Mouse (Mus musculus): ENCODE measurements around the gene E130311K13Rik. TPM values are rescaled to one million over a fixed set of nuclear protein-coding genes. Genes with fewer than 3 reads are reported as not detected.

The E130311K13Rik gene
- polyA plus RNA-seq (2015; fragmentation: Nextera tagmentation; extraction: Ambion mirVana): 3.4 and 3.7 TPM in 2 replicates

- H3K4me2 ChIP-seq (replicated peaks; ENCODE audit: low read depth): peak within 1 kb of the TSS; percentile 81
- H3K9me3 ChIP-seq (ENCODE audit: control insufficient read depth): no peaks in the 10 kb centered on the region
- no peaks in the 10 kb centered on the region for H3K4me1 ChIP-seq (replicated peaks; ENCODE audit: control insufficient read depth, insufficient read depth, low read length)
- peak within 1 kb of the TSS; percentile 77 for H3K9ac ChIP-seq (ENCODE audit: low read depth, low read length)
- TF ChIP-seq CTCF (IDR thresholded peaks at IDR 0.05; ENCODE audit: low read depth): peak; percentile 98
- peak within 1 kb of the TSS; percentile 66 for H3K27ac ChIP-seq (ENCODE audit: low read depth, low read length)
- H3K4me3 ChIP-seq (ENCODE audit: low read depth, low read length): peak within 1 kb of the TSS; percentile 73
- peak; percentile 95 for ATAC-seq
- no peaks in the 10 kb centered on the region for H3K36me3 ChIP-seq (ENCODE audit: control insufficient read depth, insufficient read depth)
- H3K27me3 ChIP-seq (replicated peaks; ENCODE audit: control insufficient read depth, insufficient read depth, low read length): no peaks in the 10 kb centered on the region
- WGBS: 5% methylated on average over 48 of the region's 48 CpGs
Observed at GRCm38 (mm10) chr3:63928878-63929859, at the start of gene E130311K13Rik. Gene E130311K13Rik (minus strand): TSS chr3:63929472.

GRCm38 (mm10) chr3:63977895-63978294 is 48.6 kb upstream of the E130311K13Rik start:
- ATAC-seq: no peak
- peaks cover 17% of the 10 kb centered on the region for H3K36me3 ChIP-seq (ENCODE audit: control insufficient read depth, insufficient read depth)
- WGBS: 75% methylated on average over 4 of the region's 4 CpGs
- no peak overlapping the region for H3K27ac ChIP-seq (ENCODE audit: low read depth, low read length)
- no peaks in the 10 kb centered on the region for H3K4me1 ChIP-seq (replicated peaks; ENCODE audit: control insufficient read depth, insufficient read depth, low read length)
- no peak overlapping the region for H3K4me3 ChIP-seq (ENCODE audit: low read depth, low read length)
- no peaks in the 10 kb centered on the region for H3K27me3 ChIP-seq (replicated peaks; ENCODE audit: control insufficient read depth, insufficient read depth, low read length)
- no peak overlapping the region for H3K9ac ChIP-seq (ENCODE audit: low read depth, low read length)
- H3K9me3 ChIP-seq (ENCODE audit: control insufficient read depth): no peaks in the 10 kb centered on the region
- H3K4me2 ChIP-seq (replicated peaks; ENCODE audit: low read depth): no peak overlapping the region
- TF ChIP-seq CTCF (IDR thresholded peaks at IDR 0.05; ENCODE audit: low read depth): no peak

DNA sequence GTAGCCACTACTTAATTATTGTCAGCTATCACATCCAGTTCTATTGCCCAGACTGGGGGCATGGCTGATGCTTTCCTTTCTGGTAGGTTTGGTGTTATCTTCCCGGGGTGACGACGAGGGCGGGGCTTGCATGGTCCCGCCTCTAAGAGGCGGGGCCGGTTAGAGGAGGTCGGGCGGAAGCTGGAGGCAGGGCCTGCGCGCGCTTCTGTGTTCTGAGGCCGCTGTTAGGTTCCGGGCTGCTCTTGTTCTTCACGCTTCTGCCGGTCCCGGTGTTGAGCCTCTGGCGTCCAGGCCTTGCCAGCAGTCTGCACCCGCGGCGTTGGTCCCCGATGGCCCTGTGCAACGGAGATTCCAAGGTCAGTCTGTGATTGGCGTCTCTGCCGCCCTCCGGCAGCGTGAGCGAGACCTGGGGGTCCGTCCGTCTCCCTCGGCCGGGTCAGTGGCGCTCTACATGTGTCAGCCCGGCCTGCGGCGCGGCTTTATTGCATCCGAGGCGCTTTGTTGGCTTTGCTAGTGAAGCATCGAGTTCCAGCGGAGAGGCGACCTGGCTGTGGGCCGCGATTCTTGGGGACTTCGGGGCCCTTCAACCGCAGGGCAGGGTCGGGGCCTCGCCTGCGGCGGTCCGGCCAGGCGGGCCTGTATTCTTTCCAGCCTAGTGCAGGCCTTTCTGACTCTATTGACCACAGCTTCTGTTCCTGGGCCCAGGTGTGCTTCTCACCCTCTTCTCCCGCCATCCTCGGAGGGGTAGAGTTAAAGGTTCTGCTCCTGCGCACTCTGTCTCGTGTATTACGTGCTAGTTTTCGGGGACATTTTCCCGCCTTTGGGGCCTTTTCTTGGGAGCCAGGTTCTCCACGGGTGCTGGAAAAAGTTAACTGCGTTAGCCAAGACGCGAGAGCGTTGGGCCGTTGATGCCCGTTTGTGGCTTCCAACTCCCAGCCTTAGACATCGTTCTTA is 47.0 kb upstream of the E130311K13Rik start, which contains the start of gene Gmps:
Gmps (plus strand) TSS at position 152 of the 954 bp plus-strand sequence.
- ATAC-seq: peak; percentile 98
- TF ChIP-seq CTCF (IDR thresholded peaks at IDR 0.05; ENCODE audit: low read depth): no peak
- Histone ChIP-seq H3K27ac (ENCODE audit: low read depth, low read length) (peak within 1 kb of the TSS; percentile 89), H3K27me3 (replicated peaks; ENCODE audit: control insufficient read depth, insufficient read depth, low read length) (no peaks in the 10 kb centered on the region), H3K9me3 (ENCODE audit: control insufficient read depth) (no peaks in the 10 kb centered on the region), H3K4me1 (replicated peaks; ENCODE audit: control insufficient read depth, insufficient read depth, low read length) (no peaks in the 10 kb centered on the region), H3K4me3 (ENCODE audit: low read depth, low read length) (peak within 1 kb of the TSS; percentile 93), H3K9ac (ENCODE audit: low read depth, low read length) (peak within 1 kb of the TSS; percentile 95), H3K36me3 (ENCODE audit: control insufficient read depth, insufficient read depth) (peaks cover 8% of the 10 kb centered on the region; the same call in 1 of the 2 replicates), H3K4me2 (replicated peaks; ENCODE audit: low read depth) (peak within 1 kb of the TSS; percentile 85)
- under 1% methylated on average over 67 of the region's 67 CpGs for WGBS

GRCm38 (mm10) chr3:63965929-63966328 is 36.7 kb upstream of the E130311K13Rik start:
- 71% methylated on average over 2 of the region's 2 CpGs for WGBS
- peaks cover 4% of the 10 kb centered on the region; the same call in 1 of the 2 replicates for H3K4me1 ChIP-seq (replicated peaks; ENCODE audit: control insufficient read depth, insufficient read depth, low read length)
- H3K4me3 ChIP-seq (ENCODE audit: low read depth, low read length): no peak overlapping the region
- TF ChIP-seq CTCF (IDR thresholded peaks at IDR 0.05; ENCODE audit: low read depth): no peak
- H3K9ac ChIP-seq (ENCODE audit: low read depth, low read length): no peak overlapping the region
- H3K27me3 ChIP-seq (replicated peaks; ENCODE audit: control insufficient read depth, insufficient read depth, low read length): peaks cover 3% of the 10 kb centered on the region; the same call in 1 of the 2 replicates
- H3K36me3 ChIP-seq (ENCODE audit: control insufficient read depth, insufficient read depth): no peaks in the 10 kb centered on the region
- no peak overlapping the region for H3K4me2 ChIP-seq (replicated peaks; ENCODE audit: low read depth)
- H3K27ac ChIP-seq (ENCODE audit: low read depth, low read length): no peak overlapping the region
- no peak for ATAC-seq
- no peaks in the 10 kb centered on the region for H3K9me3 ChIP-seq (ENCODE audit: control insufficient read depth)

DNA sequence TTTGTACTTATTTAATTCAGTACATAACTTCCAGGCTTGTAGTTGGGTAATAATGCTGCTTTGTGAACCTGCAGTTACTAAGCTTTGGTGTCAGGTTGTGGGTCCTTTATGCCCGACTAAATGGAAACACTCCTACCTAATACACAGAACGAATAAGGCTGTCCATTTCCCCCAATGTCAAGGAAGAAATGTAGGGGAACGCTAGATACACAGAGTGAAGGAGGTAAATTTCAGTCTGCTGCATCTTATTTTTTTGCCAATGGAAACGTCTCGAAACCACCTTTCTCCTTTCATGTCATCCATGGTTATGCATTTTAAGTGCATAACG is 35.6 kb upstream of the E130311K13Rik start:
- ATAC-seq: no peak
- 77% methylated on average over 6 of the region's 6 CpGs for WGBS
- Histone ChIP-seq H3K4me1 (replicated peaks; ENCODE audit: control insufficient read depth, insufficient read depth, low read length) (peaks cover 4% of the 10 kb centered on the region; the same call in 1 of the 2 replicates), H3K9me3 (ENCODE audit: control insufficient read depth) (no peaks in the 10 kb centered on the region), H3K9ac (ENCODE audit: low read depth, low read length) (no peak overlapping the region), H3K27me3 (replicated peaks; ENCODE audit: control insufficient read depth, insufficient read depth, low read length) (peaks cover 3% of the 10 kb centered on the region; the same call in 1 of the 2 replicates), H3K4me3 (ENCODE audit: low read depth, low read length) (no peak overlapping the region), H3K4me2 (replicated peaks; ENCODE audit: low read depth) (peak overlapping the region; percentile 89), H3K27ac (ENCODE audit: low read depth, low read length) (0 out of 2 replicates have a peak overlapping the region, but pooled peaks have one; percentile 54), H3K36me3 (ENCODE audit: control insufficient read depth, insufficient read depth) (no peaks in the 10 kb centered on the region)
- TF ChIP-seq CTCF (IDR thresholded peaks at IDR 0.05; ENCODE audit: low read depth): no peak

All from intestine, postnatal 0 days (tissue).